Mouse (Mus musculus) kidney, embryonic 15.5 days (tissue): ENCODE data around the gene Pla2g7. TPM values are rescaled to one million over a fixed set of nuclear protein-coding genes. Genes with fewer than 3 reads are reported as not detected.
"Not testable (repeated sequence)": the region's sequence is repeated elsewhere in the genome, so short reads cannot be mapped to it uniquely, and the experiment has no call there.

Source experiments
- ATAC-seq: fragments of 200-750 bp; cut with Nextera tagmentation; replicated peaks from 2 replicates; pipeline ENCODE4 v1.8.0; 2017; ENCODE audit warnings: moderate TSS enrichment; ENCODE audit not compliant: low FRiP score
- H3K27ac ChIP-seq: fragments of 300-500 bp; sonication (generic); 2 replicates; pipeline ENCODE4 v1.5.1; 2015; ENCODE audit warnings: mild to moderate bottlenecking, inconsistent platforms
- H3K27me3 ChIP-seq: fragments of 300-500 bp; sonication (generic); 2 replicates; pipeline ENCODE4 v1.6.1; 2015; ENCODE audit warnings: inconsistent platforms
- H3K36me3 ChIP-seq: fragments of 300-500 bp; sonication (generic); 2 replicates; pipeline ENCODE4 v1.6.1; 2015; ENCODE audit warnings: inconsistent platforms
- H3K4me1 ChIP-seq: fragments of 300-500 bp; sonication (generic); 2 replicates; pipeline ENCODE4 v1.6.1; 2015; ENCODE audit warnings: inconsistent platforms
- H3K4me2 ChIP-seq: fragments of 300-500 bp; sonication (generic); 2 replicates; pipeline ENCODE4 v1.6.1; 2015; ENCODE audit warnings: moderate library complexity, mild to moderate bottlenecking, inconsistent platforms
- H3K4me3 ChIP-seq: fragments of 300-500 bp; sonication (generic); replicated peaks from 2 replicates; pipeline ENCODE4 v1.5.1; 2015; ENCODE audit warnings: mild to moderate bottlenecking, inconsistent platforms
- H3K9ac ChIP-seq: fragments of 300-500 bp; sonication (generic); 2 replicates; pipeline ENCODE4 v1.6.1; 2015; ENCODE audit warnings: mild to moderate bottlenecking, inconsistent platforms
- H3K9me3 ChIP-seq: fragments of 300-500 bp; sonication (generic); replicated peaks from 2 replicates; pipeline ENCODE4 v1.6.1; 2016; ENCODE audit warnings: inconsistent platforms
- WGBS: fragments of 180-500 bp; shearing (Covaris S2); methylation state at CpG from one replicate; pipeline ENCODE4 v1.1.7; 2015; ENCODE audit warnings: mixed read lengths; 5-methylcytosine and 5-hydroxymethylcytosine counted together
- polyA plus RNA-seq: library from polyadenylated mRNA; unstranded; fragments of >200 nt; fragmentation: Nextera tagmentation; extraction: Ambion mirVana; gene quantifications from 2 replicates; pipeline ENCODE4 v1.2.1, GENCODE M21; 2015

Gene Pla2g7
- polyA plus RNA-seq = 66.6 and 67.2 TPM in 2 replicates

DNA sequence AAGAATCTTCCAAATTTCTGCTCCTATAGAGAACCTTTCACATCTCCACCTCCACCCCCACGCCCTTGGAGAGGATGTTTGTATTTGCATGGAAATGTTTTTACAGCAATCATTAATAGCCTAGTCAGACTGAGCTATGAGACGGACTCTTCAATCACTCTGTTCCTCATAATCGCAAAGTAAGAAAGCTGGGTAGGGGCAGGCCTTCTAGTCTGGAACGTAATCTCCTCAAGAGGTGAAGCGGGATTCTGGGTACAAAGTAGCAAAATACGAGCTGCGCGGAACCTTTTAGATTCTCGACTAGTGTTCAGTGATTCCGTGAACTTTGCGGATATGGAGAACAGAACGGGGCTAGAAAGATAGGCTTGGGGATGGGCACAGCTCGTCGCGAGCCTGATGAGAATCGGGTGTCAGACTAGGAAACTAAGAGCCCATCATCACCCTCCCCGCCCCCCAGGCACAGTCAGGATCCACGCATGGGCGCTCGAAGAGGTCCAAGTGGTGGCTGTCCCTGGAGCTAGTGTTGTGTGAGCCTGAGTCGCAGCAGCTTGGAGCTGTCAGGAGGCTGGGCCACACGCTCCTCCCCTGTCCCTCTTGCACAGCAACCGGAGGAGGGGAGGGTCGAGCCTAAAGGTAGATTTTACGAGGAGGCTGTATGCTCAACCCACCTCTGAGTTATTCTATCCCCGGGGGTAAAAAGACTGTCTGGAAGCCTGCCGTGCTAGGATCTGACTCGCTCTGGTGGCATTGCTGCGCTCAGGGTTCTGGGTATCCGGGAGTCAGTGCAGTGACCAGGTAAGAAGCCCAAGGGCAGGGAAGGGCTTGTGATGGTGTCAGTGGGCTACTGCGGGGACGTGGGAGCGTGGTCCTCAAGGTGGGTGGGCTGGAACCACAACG lies at the start of gene Pla2g7:
TSS of gene Pla2g7 (plus strand) at position 107 of the 897 bp plus-strand sequence.
- Histone ChIP-seq H3K4me3 (peak within 1 kb of the TSS; percentile 53), H3K9ac (peak within 1 kb of the TSS; percentile 50), H3K27me3 (no peaks in the 10 kb centered on the region), H3K36me3 (no peaks in the 10 kb centered on the region), H3K4me1 (peaks cover 26% of the 10 kb centered on the region), H3K27ac (peak within 1 kb of the TSS; percentile 91), H3K4me2 (peak within 1 kb of the TSS; percentile 86), H3K9me3 (no peaks in the 10 kb centered on the region)
- ATAC-seq = peak; percentile 97
- under 1% methylated on average over 34 of the region's 34 CpGs for WGBS

DNA sequence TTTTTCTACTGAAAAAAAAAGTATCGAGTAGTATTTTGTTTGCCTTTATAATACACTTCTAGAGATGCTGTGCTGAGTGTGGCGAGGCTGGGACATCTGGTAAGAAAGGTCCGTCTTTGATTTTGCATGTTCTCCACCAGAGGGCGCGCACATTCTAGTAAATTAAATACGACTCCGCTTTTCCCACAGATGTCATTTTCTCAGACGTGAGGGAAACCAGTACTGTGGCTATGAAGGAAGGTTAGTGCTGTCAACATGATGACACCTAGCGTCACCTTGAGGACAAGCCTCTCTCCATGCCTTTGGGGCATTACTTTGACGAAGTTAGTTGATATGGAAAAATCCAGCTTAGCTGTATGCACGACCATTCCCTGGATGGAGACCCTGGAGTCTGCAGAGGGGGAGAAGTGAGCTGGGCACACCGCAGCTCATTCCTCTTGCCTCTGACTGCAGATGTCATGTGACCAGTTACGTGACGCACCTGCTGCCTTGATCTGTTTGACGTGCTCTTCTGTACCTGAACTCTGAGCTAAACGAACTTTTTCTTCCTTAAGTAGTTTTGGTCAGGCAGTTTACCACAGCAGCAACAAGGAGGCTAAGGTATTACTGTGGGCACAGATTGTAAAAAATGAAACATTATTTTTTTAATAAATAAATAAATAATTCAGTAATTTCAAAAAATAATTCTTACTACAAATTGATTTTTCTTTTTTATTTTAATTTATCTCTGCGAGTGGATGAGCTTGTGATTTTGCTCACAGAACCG lies 49.1 kb upstream of the Pla2g7 start:
- Histone ChIP-seq H3K9me3 (0 out of 2 replicates have a peak, but pooled peaks cover 8% of the 10 kb centered on the region), H3K4me2 (peak overlapping the region; percentile 26; the same call in 1 of the 2 replicates), H3K4me1 (peaks cover 4% of the 10 kb centered on the region; the same call in 1 of the 2 replicates), H3K27ac (no peak overlapping the region), H3K4me3 (no peak overlapping the region), H3K36me3 (no peaks in the 10 kb centered on the region), H3K27me3 (no peaks in the 10 kb centered on the region), H3K9ac (no peak overlapping the region)
- 27% methylated on average over 18 of the region's 18 CpGs for WGBS
- peak; percentile 56 for ATAC-seq

DNA sequence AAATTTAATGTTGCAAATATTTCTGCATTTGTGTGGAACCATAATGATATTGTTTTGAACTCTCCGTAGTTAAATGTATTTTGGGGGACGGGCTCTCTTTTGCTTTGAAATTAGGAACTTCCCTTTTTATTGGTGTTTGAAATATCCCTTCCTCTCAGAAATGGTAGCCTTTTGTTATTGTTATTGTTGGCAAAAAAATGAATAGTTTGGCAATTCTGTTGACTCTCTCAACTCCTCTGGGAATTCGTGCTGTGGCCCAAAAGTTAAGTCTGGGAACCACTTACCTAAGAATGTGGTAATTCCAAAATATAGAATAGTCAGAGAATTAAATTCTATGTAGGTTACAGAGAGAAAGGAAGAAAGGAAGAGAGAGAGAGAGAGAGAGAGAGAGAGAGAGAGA lies 47.7 kb upstream of the Pla2g7 start:
- Histone ChIP-seq H3K4me2 (no peak overlapping the region), H3K9me3 (0 out of 2 replicates have a peak, but pooled peaks cover under 1% of the 10 kb centered on the region), H3K36me3 (no peaks in the 10 kb centered on the region), H3K27me3 (no peaks in the 10 kb centered on the region), H3K4me1 (peaks cover 4% of the 10 kb centered on the region; the same call in 1 of the 2 replicates), H3K9ac (no peak overlapping the region), H3K4me3 (no peak overlapping the region), H3K27ac (no peak overlapping the region)
- ATAC-seq = no peak
- WGBS = 63% methylated on average over 3 of the region's 3 CpGs

DNA sequence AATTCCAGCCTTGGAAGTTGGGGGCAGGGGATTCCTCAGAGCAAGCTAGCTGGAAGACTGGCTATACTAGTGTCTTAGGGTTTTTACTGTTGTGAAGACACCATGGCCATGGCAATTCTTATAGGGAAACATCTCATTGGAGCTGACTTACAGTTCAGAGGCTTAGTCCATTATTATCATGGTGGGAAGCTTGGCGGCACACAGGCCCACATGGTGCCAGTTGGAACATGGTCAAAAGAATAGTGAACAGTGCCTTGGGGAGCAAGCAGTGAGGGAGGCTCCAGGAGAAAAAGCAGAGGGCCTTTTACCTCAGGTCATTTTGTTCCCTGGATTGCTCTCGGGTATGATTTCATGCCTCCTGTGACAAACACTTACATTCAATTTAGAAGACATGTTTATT lies 37.4 kb upstream of the Pla2g7 start:
- no peaks in the 10 kb centered on the region for H3K36me3 ChIP-seq

DNA sequence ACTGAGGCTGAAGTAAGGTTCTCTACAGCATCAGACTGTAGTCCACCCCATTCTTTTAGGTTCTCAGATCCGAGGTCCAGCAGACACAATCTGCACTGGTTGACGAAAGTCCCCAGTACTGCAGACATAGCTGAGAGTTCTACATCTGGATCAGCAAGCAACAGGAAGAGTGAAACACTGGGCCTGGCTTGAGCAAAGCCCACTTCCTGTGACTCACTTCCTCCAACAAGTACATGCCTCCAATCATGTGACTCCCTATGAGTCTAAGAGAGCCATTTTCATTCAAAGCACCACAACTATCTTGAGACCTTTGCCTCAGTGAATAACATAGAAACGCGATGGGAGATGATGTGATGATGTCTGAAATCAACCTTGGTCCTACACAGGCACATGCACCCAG lies 36.7 kb upstream of the Pla2g7 start:
- Histone ChIP-seq H3K4me1 (peaks cover 9% of the 10 kb centered on the region), H3K27me3 (no peaks in the 10 kb centered on the region), H3K36me3 (no peaks in the 10 kb centered on the region), H3K9me3 (no peaks in the 10 kb centered on the region), H3K4me2 (no peak overlapping the region), H3K9ac (no peak overlapping the region), H3K4me3 (no peak overlapping the region), H3K27ac (no peak overlapping the region)
- no peak for ATAC-seq
- WGBS = 95% methylated on average over 4 of the region's 4 CpGs

More for the DNA sequence above, 37.4 kb upstream of the Pla2g7 start:
- Histone ChIP-seq H3K9me3 (no peaks in the 10 kb centered on the region), H3K27ac (no peak overlapping the region), H3K27me3 (no peaks in the 10 kb centered on the region), H3K4me2 (no peak overlapping the region), H3K9ac (no peak overlapping the region), H3K4me1 (peaks cover 9% of the 10 kb centered on the region), H3K4me3 (no peak overlapping the region)
- 89% methylated on average over 2 of the region's 2 CpGs for WGBS
- ATAC-seq = no peak

DNA sequence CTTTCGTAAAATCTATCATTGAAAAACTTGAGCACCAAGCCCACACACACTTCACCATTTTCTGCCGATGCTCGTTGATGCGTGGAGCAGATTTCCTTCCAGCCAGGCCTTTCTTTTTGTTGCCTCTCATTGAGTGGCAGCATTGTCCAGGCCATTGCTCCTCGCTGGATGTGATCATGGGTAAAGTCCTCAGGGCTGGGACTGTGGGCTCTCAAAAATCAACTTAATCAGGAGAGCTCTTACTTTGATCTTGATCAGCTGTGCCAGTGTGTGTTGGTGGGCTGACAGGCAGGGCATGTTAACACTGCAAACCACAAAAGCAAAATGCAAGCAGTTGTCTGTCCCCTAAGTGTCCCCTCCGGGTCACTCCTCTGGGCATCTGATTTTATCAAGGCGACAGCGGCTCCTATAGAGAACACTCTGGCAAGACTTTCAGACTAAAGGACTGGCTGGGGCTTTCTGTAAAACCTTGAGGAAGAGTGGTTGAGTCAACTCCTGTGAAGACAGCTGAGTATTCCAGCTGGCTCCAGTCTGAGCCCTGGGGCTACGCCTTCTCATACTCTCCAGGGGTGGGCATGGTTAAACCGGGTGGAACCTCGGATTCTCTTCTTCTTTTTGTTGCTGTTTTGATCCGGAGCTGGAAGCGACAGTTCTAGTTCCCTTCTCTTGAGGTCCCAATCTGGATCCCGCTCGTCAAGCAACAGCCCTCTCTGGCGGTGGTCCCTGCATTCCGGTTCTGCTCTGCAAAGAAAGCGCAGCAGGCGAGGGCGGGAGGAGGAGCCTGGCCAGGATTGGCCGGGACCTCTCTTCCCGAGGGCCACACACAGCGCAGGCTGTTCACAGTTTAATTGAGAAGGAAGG lies 33.3 kb upstream of the Pla2g7 start:
- Histone ChIP-seq H3K4me2 (peak overlapping the region; percentile 59), H3K27me3 (no peaks in the 10 kb centered on the region), H3K36me3 (no peaks in the 10 kb centered on the region), H3K4me1 (peaks cover 9% of the 10 kb centered on the region), H3K9me3 (no peaks in the 10 kb centered on the region), H3K4me3 (peak overlapping the region; percentile 29), H3K9ac (peak overlapping the region; percentile 18; the same call in 1 of the 2 replicates), H3K27ac (peak overlapping the region; percentile 80)
- ATAC-seq = peak; percentile 97
- WGBS = 16% methylated on average over 23 of the region's 23 CpGs

DNA sequence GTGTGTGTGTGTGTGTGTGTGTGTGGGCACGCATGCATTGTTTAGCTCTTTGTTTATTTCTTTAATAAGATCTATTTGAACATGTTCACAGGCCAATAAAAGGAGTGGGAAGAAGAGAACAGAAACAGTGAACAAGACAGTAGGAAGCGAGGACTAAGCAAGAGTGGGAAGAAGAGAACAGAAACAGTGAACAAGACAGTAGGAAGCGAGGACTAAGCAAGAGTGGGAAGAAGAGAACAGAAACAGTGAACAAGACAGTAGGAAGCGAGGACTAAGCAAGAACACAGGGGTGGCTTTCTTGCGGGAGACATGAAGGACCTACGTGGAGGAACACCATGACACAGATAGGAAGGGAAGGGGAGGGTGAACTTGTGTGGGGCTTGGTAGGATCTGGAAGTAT lies 31.1 kb upstream of the Pla2g7 start:
- not testable (repeated sequence) for H3K27ac ChIP-seq, H3K9me3 ChIP-seq, ATAC-seq, H3K27me3 ChIP-seq, H3K4me2 ChIP-seq, H3K4me3 ChIP-seq, H3K36me3 ChIP-seq, H3K4me1 ChIP-seq, H3K9ac ChIP-seq
- WGBS = 91% methylated on average over 6 of the region's 6 CpGs

DNA sequence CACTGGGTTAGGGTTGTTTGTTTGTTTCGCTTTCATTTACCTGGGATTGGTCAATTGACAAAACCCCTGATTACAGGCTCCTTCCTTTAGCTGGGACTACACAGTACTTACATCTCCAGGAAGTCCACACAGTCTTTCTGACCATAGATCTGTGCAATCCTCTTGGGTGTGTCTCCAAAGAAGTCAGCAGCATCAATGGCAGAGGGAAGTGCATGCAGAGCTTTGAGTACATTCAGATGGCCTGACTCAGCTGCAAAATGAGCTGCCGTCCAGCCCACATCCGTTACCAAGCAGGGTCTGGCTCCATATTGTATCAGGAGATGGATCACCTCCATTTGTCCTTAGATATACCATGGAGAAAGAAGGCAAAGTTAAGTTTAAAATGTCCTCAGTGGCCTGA lies 29.1 kb upstream of the Pla2g7 start:
- H3K9ac ChIP-seq = no peak overlapping the region

DNA sequence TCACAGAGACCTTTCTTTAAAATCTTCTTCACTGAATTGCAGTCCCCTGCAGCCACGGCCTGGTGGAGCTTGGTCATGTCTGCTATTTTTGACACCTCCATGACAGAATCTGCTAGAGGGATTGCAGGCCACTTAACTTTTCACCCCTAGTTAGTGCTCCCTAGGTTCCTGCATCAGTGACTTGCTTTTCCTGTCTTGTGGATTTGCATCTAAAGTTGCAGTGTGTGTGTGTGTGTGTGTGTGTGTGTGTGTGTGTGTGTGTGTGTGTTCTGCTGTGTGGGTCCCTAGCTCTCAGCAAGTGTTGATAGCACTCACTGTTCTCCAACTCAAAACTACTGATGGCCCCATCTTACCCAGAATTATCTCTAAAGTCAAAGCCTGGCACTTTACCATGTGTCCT lies 24.4 kb upstream of the Pla2g7 start, which contains the start of gene Ankrd66:
TSS of gene Ankrd66 (minus strand) at position 101 of the 400 bp plus-strand sequence.
- H3K9me3 ChIP-seq = no peaks in the 10 kb centered on the region
- H3K4me3 ChIP-seq = no peak within 1 kb of the TSS
- no peak within 1 kb of the TSS for H3K4me2 ChIP-seq
- no peaks in the 10 kb centered on the region for H3K4me1 ChIP-seq
- no peak for ATAC-seq
- no peak within 1 kb of the TSS for H3K27ac ChIP-seq
- H3K36me3 ChIP-seq = no peaks in the 10 kb centered on the region
- H3K27me3 ChIP-seq = no peaks in the 10 kb centered on the region
- no peak within 1 kb of the TSS for H3K9ac ChIP-seq
- WGBS = 20% methylated on average over 1 of the region's 1 CpGs

More for the DNA sequence above, 29.1 kb upstream of the Pla2g7 start:
- peaks cover 9% of the 10 kb centered on the region for H3K4me1 ChIP-seq
- ATAC-seq = no peak
- H3K4me3 ChIP-seq = no peak overlapping the region
- no peaks in the 10 kb centered on the region for H3K27me3 ChIP-seq
- H3K36me3 ChIP-seq = no peaks in the 10 kb centered on the region
- WGBS = 93% methylated on average over 3 of the region's 3 CpGs
- no peaks in the 10 kb centered on the region for H3K9me3 ChIP-seq
- no peak overlapping the region for H3K4me2 ChIP-seq
- H3K27ac ChIP-seq = no peak overlapping the region

DNA sequence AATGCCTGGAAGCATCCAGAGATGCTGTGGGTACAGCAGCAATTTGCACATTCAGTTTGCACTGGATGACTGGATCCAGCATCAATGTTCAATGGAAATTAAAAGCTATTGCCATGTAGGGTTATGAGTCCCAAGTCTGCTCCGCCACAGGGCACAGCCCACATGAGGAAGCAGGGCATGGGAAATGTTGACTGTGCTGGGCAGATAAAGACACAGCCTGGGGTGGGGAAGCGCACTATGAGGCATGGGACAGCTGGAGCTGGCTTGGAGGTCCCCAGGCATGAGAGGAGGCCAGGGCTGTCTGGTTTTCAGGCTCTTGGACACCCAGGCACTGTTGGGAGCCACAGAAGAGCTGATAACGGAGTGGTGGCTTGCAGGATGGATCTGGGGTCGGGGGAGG lies 23.9 kb upstream of the Pla2g7 start:
- 88% methylated on average over 4 of the region's 4 CpGs for WGBS
- no peak for ATAC-seq
- no peaks in the 10 kb centered on the region for H3K4me1 ChIP-seq

DNA sequence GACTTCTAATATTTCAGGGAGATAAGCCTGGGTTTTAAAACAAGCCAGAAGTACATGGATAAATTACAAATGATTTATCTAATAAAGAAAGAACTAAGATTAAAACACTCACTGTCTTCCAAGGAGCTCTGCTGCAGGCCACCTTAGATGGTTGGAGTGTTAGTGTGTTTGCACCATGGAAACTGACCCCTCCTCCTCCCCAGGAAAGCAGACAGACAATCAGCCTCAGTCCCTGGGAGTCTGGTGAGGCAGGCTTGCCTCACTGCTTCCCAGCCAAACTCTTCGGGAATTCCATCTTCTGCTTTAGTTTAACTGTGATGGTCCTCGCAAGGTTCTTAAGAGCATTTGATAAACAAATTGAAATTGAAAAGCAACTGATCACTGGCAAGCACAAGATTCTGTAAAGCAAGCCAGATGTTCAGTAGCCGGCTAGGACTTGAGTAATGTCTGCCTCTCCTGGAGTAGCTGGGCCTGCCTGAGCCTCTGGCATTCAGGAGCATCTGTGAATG lies 16.7 kb upstream of the Pla2g7 start:
- no peaks in the 10 kb centered on the region for H3K9me3 ChIP-seq
- no peak overlapping the region for H3K4me3 ChIP-seq
- no peaks in the 10 kb centered on the region for H3K36me3 ChIP-seq
- no peak overlapping the region for H3K4me2 ChIP-seq
- 46% methylated on average over 3 of the region's 3 CpGs for WGBS
- H3K27ac ChIP-seq = no peak overlapping the region
- no peaks in the 10 kb centered on the region for H3K27me3 ChIP-seq
- H3K4me1 ChIP-seq = peaks cover 16% of the 10 kb centered on the region
- no peak overlapping the region for H3K9ac ChIP-seq
- no peak for ATAC-seq

More for the DNA sequence above, 23.9 kb upstream of the Pla2g7 start:
- H3K4me3 ChIP-seq = no peak overlapping the region
- no peaks in the 10 kb centered on the region for H3K27me3 ChIP-seq
- H3K36me3 ChIP-seq = no peaks in the 10 kb centered on the region
- H3K4me2 ChIP-seq = no peak overlapping the region
- no peak overlapping the region for H3K27ac ChIP-seq
- no peak overlapping the region for H3K9ac ChIP-seq
- no peaks in the 10 kb centered on the region for H3K9me3 ChIP-seq
